Mouse (Mus musculus) myocyte (in vitro differentiated cells): Measurements from ENCODE around the gene Pptc7.

ENCODE experiments used
- MAX ChIP-seq: IDR thresholded peaks from one replicate; pipeline ENCODE4 v1.6.1; 2011; ENCODE audit warnings: low read depth, mild to moderate bottlenecking, control low read depth
- POLR2A ChIP-seq: IDR thresholded peaks from one replicate; pipeline ENCODE4 v1.6.1; 2011; ENCODE audit warnings: low read depth, mild to moderate bottlenecking, control low read depth, moderate library complexity; ENCODE audit not compliant: insufficient read length

DNA sequence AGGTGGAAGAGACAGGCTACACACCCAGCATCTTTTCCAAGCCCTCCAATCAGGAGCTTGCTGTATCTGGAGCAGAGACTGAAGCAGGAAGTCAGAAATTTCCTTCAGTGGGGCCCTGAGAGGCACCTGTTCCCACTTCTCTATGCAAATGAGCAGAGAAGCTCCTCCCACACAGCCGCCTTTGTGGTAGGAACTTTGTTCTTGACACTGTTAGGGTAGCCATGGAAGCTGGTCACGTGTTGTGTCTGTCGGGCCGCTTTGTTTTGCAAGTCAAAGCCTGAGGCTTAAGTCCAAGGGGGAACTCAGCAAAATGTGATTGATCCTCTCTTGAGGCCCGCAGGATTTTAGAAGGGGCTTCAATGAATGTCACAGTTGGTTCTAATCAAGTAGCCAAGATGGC lies 9.4 kb upstream of the Pptc7 start:
- TF ChIP-seq POLR2A, result no peak
- TF ChIP-seq MAX, result no peak
